Mouse (Mus musculus): ENCODE measurements around the gene Ralgds. TPM values are rescaled to one million over a fixed set of nuclear protein-coding genes. Genes with fewer than 3 reads are reported as not detected.
A peak's percentile ranks its signal among the peaks of the same experiment; 100 is the strongest.

Gene Ralgds
- total RNA-seq, 1 experiment from 2014 or later: 40.3 TPM

DNA sequence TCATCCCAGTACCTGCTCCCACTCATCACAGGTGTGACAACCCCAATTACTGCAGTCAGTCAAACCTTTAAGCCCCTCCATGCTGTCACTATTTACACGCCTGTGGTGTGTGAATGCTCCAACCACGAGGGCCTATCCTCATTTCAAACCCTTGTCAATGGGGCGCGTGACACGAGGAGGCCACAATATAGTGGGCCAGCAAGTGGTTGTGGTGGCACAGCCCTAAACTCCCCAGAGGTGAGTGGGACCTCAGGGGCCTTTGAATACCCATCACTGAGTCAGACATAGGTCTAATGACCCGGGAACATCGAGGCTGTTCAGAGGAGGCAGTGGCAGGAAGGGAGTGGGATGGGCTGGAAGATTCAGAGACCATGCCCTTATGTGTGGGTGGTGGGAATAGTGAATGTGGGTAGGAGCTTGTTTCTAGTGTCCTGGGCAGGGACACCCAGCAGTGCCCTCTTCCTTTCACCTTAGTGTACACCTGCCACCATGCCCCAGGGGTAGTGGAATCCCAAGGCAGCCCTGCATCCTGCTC lies 21.0 kb downstream of the Ralgds start:
- DNase-seq: no peak

- no peak for DNase-seq
Measured at GRCm38 (mm10) chr2:28534436-28535262, 21.7 kb downstream of the Ralgds start.

DNA sequence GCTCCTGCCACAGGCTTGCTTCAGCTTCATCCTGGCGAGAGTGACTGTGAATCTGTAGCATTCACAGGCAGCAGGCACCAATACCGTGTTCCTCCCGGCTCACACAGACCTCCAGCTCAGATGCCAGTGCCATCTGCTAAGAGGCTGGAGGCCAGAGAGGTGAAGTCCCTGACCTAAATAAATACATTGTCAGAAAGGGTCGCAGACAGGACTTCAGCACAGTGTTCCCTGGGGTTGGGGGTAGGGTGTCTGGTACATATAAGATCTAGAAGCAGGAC lies 22.3 kb downstream of the Ralgds start:
- DNase-seq: no peak

DNA sequence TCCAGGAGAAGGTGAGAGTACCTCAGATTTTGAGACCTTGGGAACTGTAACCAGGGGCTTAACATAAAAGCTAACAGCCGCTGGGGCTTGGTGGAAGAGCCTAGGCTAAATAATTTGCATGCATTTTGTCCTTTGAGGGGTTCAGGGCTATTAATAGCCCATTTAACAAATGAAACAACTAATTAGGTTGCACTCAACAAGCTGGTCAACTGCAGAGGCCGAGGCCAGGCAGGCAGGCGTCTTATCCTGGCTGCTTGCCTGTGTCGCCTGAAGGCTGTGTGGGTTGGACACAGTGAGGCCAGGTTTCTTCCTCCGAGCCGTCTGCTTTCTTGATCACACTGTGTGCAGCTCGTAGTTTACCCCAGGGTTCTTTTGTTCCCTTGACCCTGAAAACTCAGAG lies 22.7 kb downstream of the Ralgds start:
- DNase-seq: peak; percentile 47

- no peak for DNase-seq
Measured at GRCm38 (mm10) chr2:28536166-28536565, 23.2 kb downstream of the Ralgds start.

- no peak for DNase-seq
Measured at GRCm38 (mm10) chr2:28536766-28537633, 24.1 kb downstream of the Ralgds start.

- DNase-seq: no peak
Measured at GRCm38 (mm10) chr2:28537634-28537920, 24.7 kb downstream of the Ralgds start.

DNA sequence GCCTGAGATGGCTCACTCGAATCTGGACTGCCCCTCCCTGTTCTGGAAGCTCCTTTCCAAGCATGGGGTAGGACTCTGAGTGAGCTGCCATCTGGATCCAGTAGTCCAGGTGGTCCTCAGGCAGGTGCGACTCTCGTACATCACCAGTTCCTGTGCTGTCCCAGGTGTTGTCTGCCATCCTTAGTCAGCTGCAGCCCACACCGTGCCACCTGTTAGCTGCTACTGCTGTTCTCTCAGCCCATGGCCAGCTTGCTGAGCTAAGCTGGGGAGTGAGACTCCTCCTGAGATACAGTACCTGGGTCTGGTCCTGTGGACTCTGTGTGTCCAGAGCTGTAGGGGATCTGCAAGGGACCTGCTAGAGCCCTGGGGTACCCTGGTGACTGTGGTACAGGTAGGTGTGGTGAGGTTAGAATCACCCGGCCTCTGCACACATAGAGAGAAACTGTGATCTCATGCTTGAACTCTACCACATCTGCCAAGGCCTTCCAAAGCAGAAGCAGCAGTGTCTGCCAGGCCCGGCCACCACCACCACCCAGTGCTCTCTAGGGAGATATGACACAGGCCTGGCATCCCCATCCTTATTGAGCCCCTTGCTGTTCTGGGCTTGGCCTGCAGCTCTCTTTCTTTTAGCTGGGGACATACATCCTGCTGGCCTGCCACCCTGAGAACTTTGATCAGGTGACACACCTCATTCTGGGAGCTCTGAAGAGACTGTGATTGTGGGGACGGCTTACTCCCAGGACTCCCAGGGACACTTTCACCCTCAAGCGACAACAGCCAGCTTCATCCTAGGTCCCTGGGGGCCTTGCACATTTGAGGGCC lies 25.3 kb downstream of the Ralgds start:
- no peak for DNase-seq

DNA sequence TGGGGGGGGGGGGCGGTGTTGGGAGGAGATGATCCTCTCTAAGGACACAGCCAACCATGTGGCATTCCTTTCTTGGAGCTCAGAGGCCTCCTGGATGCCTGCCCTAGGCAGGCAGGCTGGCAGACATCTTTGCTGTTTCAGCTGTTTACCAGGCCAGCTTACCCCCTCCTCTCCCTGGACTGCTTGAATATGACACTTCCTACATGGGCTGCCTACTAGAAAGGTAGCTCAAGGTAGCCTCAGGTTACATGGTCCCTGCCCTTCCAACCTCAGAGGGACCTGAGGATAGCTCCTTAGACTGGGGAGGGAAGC lies 25.8 kb downstream of the Ralgds start:
- DNase-seq: no peak

DNA sequence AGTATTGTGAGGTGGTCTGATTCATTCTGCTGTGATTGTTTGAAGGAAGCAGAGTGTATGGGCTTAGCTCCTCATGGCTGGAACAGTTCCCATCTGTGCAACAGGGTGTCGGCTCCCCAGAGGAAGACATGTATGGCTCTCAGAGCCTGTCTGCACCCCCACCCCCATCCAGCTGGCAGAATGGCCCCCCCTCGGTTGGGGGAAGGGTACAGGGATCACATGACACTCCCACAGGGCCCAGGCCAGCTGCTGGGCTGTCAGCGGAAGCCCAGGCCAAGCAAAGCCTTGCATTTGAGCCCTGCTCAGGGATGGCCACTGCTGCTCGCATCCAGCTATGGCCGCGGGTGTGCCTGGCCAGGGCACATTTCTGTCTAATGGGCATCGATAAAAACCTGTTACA lies 26.3 kb downstream of the Ralgds start:
- peak; percentile 52 for DNase-seq

DNA sequence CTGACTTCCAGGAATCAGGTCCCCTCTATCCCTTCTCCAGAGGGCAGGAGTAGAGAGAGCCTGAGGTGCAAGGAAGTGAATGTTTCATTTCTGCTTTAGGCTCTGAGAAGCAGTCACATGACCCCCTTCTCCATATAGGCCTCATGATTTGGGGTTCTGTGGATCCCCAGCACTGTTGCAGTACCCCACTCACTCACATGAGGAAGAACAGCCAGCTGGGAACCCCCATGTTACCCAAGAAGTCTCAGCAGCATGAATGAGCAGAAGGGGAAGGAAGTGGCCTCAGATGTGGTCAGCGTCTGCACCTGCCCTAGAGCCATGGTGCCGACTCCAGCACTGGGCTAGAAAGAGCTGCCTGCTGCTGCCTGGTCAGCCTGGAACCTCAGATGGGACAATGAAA lies 27.0 kb downstream of the Ralgds start:
- no peak for DNase-seq

GRCm38 (mm10) chr2:28540587-28541227 lies 27.8 kb downstream of the Ralgds start:
- DNase-seq: no peak

DNA sequence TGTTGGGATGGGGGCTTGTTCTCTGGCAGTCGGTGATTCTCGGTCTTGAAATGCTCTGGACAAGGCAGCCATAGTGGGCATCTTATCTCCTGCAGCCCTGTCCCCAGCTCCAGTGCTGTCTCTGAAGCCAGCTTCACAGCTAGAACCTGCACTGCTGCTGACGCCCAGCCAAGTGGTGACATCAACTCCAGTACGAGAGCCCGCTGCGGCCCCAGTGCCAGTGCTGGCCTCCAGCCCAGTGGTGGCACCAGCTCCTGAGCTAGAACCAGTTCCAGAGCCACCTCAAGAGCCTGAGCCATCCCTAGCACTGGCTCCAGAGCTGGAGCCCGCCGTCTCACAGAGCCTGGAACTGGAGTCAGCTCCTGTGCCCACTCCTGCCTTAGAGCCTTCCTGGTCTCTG lies 31.0 kb downstream of the Ralgds start:
- peak; percentile 62 for DNase-seq

- DNase-seq: no peak
Measured at GRCm38 (mm10) chr2:28545976-28546375, 33.1 kb downstream of the Ralgds start.

DNA sequence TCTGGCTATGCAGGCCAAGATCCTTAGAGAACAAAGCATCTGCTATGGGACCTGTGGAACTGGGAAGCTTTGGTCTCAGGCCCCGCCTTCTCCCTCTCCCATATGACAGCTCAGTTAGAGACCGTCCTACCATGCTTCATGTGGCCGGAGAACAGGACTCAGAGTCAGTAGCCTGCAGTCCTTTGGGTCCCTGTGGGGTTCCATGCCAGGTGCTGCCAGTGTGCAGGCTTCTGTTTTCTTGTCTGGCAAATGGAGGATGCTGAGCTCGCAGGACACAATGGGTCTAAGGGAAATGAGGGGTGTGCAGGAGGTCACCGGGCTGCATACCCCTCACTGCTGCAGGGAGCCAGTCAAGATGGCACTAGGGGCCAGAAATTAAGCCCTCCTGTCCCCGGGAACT lies 33.6 kb downstream of the Ralgds start:
- no peak for DNase-seq

- DNase-seq: peak; percentile 87
Measured at GRCm38 (mm10) chr2:28547237-28548172, 34.6 kb downstream of the Ralgds start.

GRCm38 (mm10) chr2:28549157-28549556 lies 36.2 kb downstream of the Ralgds start:
- no peak for DNase-seq

GRCm38 (mm10) chr2:28552301-28552700 lies 39.4 kb downstream of the Ralgds start:
- no peak for DNase-seq

GRCm38 (mm10) chr2:28557452-28557851 lies 44.5 kb downstream of the Ralgds start:
- no peak for DNase-seq

DNA sequence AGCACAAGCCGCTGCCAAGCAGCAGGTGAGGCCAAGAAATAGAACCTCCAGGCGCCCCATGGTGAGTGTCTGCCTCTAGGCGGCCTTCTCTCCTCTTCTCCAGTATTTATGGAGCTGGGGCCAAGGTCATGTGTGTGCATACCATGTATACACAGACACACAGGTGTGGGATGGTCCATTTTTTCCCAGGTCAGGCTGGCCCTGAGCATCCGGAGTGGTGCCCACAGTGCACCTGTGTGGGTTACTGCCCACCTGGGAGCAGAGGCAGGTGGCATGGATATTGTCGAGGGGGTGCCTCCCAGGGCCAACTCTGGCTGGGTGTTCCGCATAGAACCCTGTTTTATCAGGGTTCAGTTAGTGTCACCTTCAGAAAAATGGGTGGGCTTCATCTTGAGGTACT lies 50.4 kb downstream of the Ralgds start, which contains the start of gene Cel:
Gene Cel (minus strand): TSS at position 101 of the 400 bp plus-strand sequence.
- no peak for DNase-seq

- DNase-seq: no peak
Measured at GRCm38 (mm10) chr2:28563830-28564229, 50.9 kb downstream of the Ralgds start.
